Mouse (Mus musculus): Measurements from ENCODE around the gene Tifab. TPM values are rescaled to one million over a fixed set of nuclear protein-coding genes. Genes with fewer than 3 reads are reported as not detected.
A peak's percentile ranks its signal among the peaks of the same experiment; 100 is the strongest.
"Not testable (repeated sequence)": the region's sequence is repeated elsewhere in the genome, so short reads cannot be mapped to it uniquely, and the experiment has no call there.

Tifab gene
- total RNA-seq (2021) = 1.1 and 2.4 TPM in 2 replicates
- long read RNA-seq, experiment 1 = 0 reads
- long read RNA-seq, experiment 2 = 0 reads

- no peak for DNase-seq
Measured at GRCm38 (mm10) chr13:56178416-56179035, at the start of gene Tifab. Gene Tifab (minus strand): TSS chr13:56178885.

GRCm38 (mm10) chr13:56226175-56226954 is 47.7 kb upstream of the Tifab start:
- DNase-seq = no peak

- DNase-seq = no peak
Measured at GRCm38 (mm10) chr13:56223625-56224024, 44.9 kb upstream of the Tifab start.

- DNase-seq = no peak
Measured at GRCm38 (mm10) chr13:56222849-56223246, 44.2 kb upstream of the Tifab start.

- no peak for DNase-seq
Measured at GRCm38 (mm10) chr13:56221995-56222848, 43.5 kb upstream of the Tifab start.

- no peak for DNase-seq
Measured at GRCm38 (mm10) chr13:56221129-56221910, 42.6 kb upstream of the Tifab start.

- DNase-seq = no peak
Measured at GRCm38 (mm10) chr13:56219254-56219653, 40.6 kb upstream of the Tifab start.

- no peak for DNase-seq
Measured at GRCm38 (mm10) chr13:56216090-56216489, 37.4 kb upstream of the Tifab start.

- DNase-seq = no peak
Measured at GRCm38 (mm10) chr13:56214633-56215032, 35.9 kb upstream of the Tifab start.

- no peak for DNase-seq
Measured at GRCm38 (mm10) chr13:56209067-56209411, 30.4 kb upstream of the Tifab start.

GRCm38 (mm10) chr13:56208225-56209066 is 29.8 kb upstream of the Tifab start:
- DNase-seq = no peak

- no peak for DNase-seq
Measured at GRCm38 (mm10) chr13:56199506-56199905, 20.8 kb upstream of the Tifab start.

GRCm38 (mm10) chr13:56197473-56198266 is 19.0 kb upstream of the Tifab start:
- peak; percentile 94 for DNase-seq

GRCm38 (mm10) chr13:56197031-56197430 is 18.3 kb upstream of the Tifab start:
- no peak for DNase-seq

- DNase-seq = not testable (repeated sequence)
Measured at GRCm38 (mm10) chr13:56195824-56196223, 17.1 kb upstream of the Tifab start.

- not testable (repeated sequence) for DNase-seq
Measured at GRCm38 (mm10) chr13:56194181-56194580, 15.5 kb upstream of the Tifab start.

GRCm38 (mm10) chr13:56191225-56191624 is 12.5 kb upstream of the Tifab start:
- DNase-seq = peak; percentile 67

- DNase-seq = no peak
Measured at GRCm38 (mm10) chr13:56189688-56190087, 11.0 kb upstream of the Tifab start.

- no peak for DNase-seq
Measured at GRCm38 (mm10) chr13:56183687-56184086, 5.0 kb upstream of the Tifab start.

- no peak for DNase-seq
Measured at GRCm38 (mm10) chr13:56181424-56181823, 2.7 kb upstream of the Tifab start.
